Mouse (Mus musculus): ENCODE measurements at regions not wholly inside any gene's neighbourhood (a gene's known extent, or its start where the extent isn't known, plus 50 kb on each side); places are given as distances from the start of the nearest gene placed in this dataset.

- no peaks in the 10 kb centered on the region for H3K27me3 ChIP-seq (ENCODE audit: control insufficient read depth, insufficient read depth, low read length)
- no peak overlapping the region for H3K9ac ChIP-seq (replicated peaks; ENCODE audit: low read length)
- H3K4me1 ChIP-seq (ENCODE audit: control insufficient read depth, insufficient read depth, low read length), result peaks cover 6% of the 10 kb centered on the region; the same call in 1 of the 2 replicates
- no peak overlapping the region; the same call in 1 of the 2 replicates for H3K4me2 ChIP-seq (ENCODE audit: low read length)
- ATAC-seq (ENCODE audit: low FRiP score, low TSS enrichment) (no peak), DNase-seq (peak; percentile 48)
- 0 out of 2 replicates have a peak overlapping the region, but pooled peaks have one; percentile 28 for H3K27ac ChIP-seq (replicated peaks; ENCODE audit: low read depth, low read length)
- H3K9me3 ChIP-seq (ENCODE audit: control insufficient read depth, low read length), result no peaks in the 10 kb centered on the region
- no peak overlapping the region for H3K4me3 ChIP-seq (replicated peaks; ENCODE audit: low read depth, low read length)
- 38% methylated on average over 17 of the region's 17 CpGs for WGBS
- no peaks in the 10 kb centered on the region for H3K36me3 ChIP-seq (ENCODE audit: control insufficient read depth, insufficient read depth, low read length)
These were observed 76.5 kb upstream of the Barx2 start for GRCm38 (mm10) chr9:31989581-31990360.

GRCm38 (mm10) chr9:31990456-31990855, 77.2 kb upstream of the Barx2 start:
- WGBS, result 90% methylated on average over 4 of the region's 4 CpGs
- H3K4me3 ChIP-seq (replicated peaks; ENCODE audit: low read depth, low read length), result no peak overlapping the region
- ATAC-seq (ENCODE audit: low FRiP score, low TSS enrichment), result no peak

GRCm38 (mm10) chr9:31993631-31994601, 80.7 kb upstream of the Barx2 start:
- WGBS, result 79% methylated on average over 7 of the region's 7 CpGs
- DNase-seq, result no peak
- Histone ChIP-seq H3K9me3 (ENCODE audit: control insufficient read depth, low read length) (no peaks in the 10 kb centered on the region), H3K27me3 (ENCODE audit: control insufficient read depth, insufficient read depth, low read length) (no peaks in the 10 kb centered on the region), H3K4me3 (replicated peaks; ENCODE audit: low read depth, low read length) (no peak overlapping the region), H3K27ac (replicated peaks; ENCODE audit: low read depth, low read length) (no peak overlapping the region), H3K36me3 (ENCODE audit: control insufficient read depth, insufficient read depth, low read length) (no peaks in the 10 kb centered on the region), H3K4me1 (ENCODE audit: control insufficient read depth, insufficient read depth, low read length) (peaks cover 6% of the 10 kb centered on the region; the same call in 1 of the 2 replicates), H3K4me2 (ENCODE audit: low read length) (no peak overlapping the region), H3K9ac (replicated peaks; ENCODE audit: low read length) (no peak overlapping the region)
- no peak for ATAC-seq (ENCODE audit: low FRiP score, low TSS enrichment)

More at GRCm38 (mm10) chr9:31990456-31990855, 77.2 kb upstream of the Barx2 start:
- Histone ChIP-seq H3K36me3 (ENCODE audit: control insufficient read depth, insufficient read depth, low read length) (no peaks in the 10 kb centered on the region), H3K9me3 (ENCODE audit: control insufficient read depth, low read length) (no peaks in the 10 kb centered on the region), H3K27me3 (ENCODE audit: control insufficient read depth, insufficient read depth, low read length) (no peaks in the 10 kb centered on the region), H3K27ac (replicated peaks; ENCODE audit: low read depth, low read length) (no peak overlapping the region), H3K9ac (replicated peaks; ENCODE audit: low read length) (no peak overlapping the region), H3K4me2 (ENCODE audit: low read length) (no peak overlapping the region), H3K4me1 (ENCODE audit: control insufficient read depth, insufficient read depth, low read length) (peaks cover 6% of the 10 kb centered on the region; the same call in 1 of the 2 replicates)
- no peak for DNase-seq

- Histone ChIP-seq H3K4me1 (ENCODE audit: control insufficient read depth, insufficient read depth, low read length) (no peaks in the 10 kb centered on the region), H3K9ac (replicated peaks; ENCODE audit: low read length) (no peak overlapping the region), H3K9me3 (ENCODE audit: control insufficient read depth, low read length) (no peaks in the 10 kb centered on the region), H3K27me3 (ENCODE audit: control insufficient read depth, insufficient read depth, low read length) (no peaks in the 10 kb centered on the region), H3K4me3 (replicated peaks; ENCODE audit: low read depth, low read length) (no peak overlapping the region), H3K4me2 (ENCODE audit: low read length) (no peak overlapping the region), H3K36me3 (ENCODE audit: control insufficient read depth, insufficient read depth, low read length) (no peaks in the 10 kb centered on the region), H3K27ac (replicated peaks; ENCODE audit: low read depth, low read length) (no peak overlapping the region)
- DNase-seq (no peak), ATAC-seq (ENCODE audit: low FRiP score, low TSS enrichment) (no peak)
- 60% methylated on average over 3 of the region's 3 CpGs for WGBS
These were observed 81.8 kb upstream of the Barx2 start for GRCm38 (mm10) chr9:31995101-31995500.

GRCm38 (mm10) chr9:31995700-31996099, 82.4 kb upstream of the Barx2 start:
- WGBS, result 59% methylated on average over 4 of the region's 4 CpGs
- no peak overlapping the region for H3K4me3 ChIP-seq (replicated peaks; ENCODE audit: low read depth, low read length)
- no peaks in the 10 kb centered on the region for H3K9me3 ChIP-seq (ENCODE audit: control insufficient read depth, low read length)
- no peak for DNase-seq
- H3K27ac ChIP-seq (replicated peaks; ENCODE audit: low read depth, low read length), result no peak overlapping the region
- no peaks in the 10 kb centered on the region for H3K4me1 ChIP-seq (ENCODE audit: control insufficient read depth, insufficient read depth, low read length)
- H3K36me3 ChIP-seq (ENCODE audit: control insufficient read depth, insufficient read depth, low read length), result no peaks in the 10 kb centered on the region
- no peak for ATAC-seq (ENCODE audit: low FRiP score, low TSS enrichment)
- no peaks in the 10 kb centered on the region for H3K27me3 ChIP-seq (ENCODE audit: control insufficient read depth, insufficient read depth, low read length)
- no peak overlapping the region for H3K4me2 ChIP-seq (ENCODE audit: low read length)
- no peak overlapping the region for H3K9ac ChIP-seq (replicated peaks; ENCODE audit: low read length)

GRCm38 (mm10) chr9:31996466-31997177, 83.4 kb upstream of the Barx2 start:
- Histone ChIP-seq H3K9me3 (ENCODE audit: control insufficient read depth, low read length) (no peaks in the 10 kb centered on the region), H3K27ac (replicated peaks; ENCODE audit: low read depth, low read length) (no peak overlapping the region), H3K27me3 (ENCODE audit: control insufficient read depth, insufficient read depth, low read length) (no peaks in the 10 kb centered on the region), H3K4me3 (replicated peaks; ENCODE audit: low read depth, low read length) (no peak overlapping the region), H3K4me2 (ENCODE audit: low read length) (no peak overlapping the region), H3K9ac (replicated peaks; ENCODE audit: low read length) (no peak overlapping the region), H3K36me3 (ENCODE audit: control insufficient read depth, insufficient read depth, low read length) (no peaks in the 10 kb centered on the region), H3K4me1 (ENCODE audit: control insufficient read depth, insufficient read depth, low read length) (no peaks in the 10 kb centered on the region)
- DNase-seq, result no peak
- no peak for ATAC-seq (ENCODE audit: low FRiP score, low TSS enrichment)
- 67% methylated on average over 7 of the region's 7 CpGs for WGBS

- H3K9ac ChIP-seq (replicated peaks; ENCODE audit: low read length), result no peak overlapping the region
- H3K36me3 ChIP-seq (ENCODE audit: control insufficient read depth, insufficient read depth, low read length), result no peaks in the 10 kb centered on the region
- no peaks in the 10 kb centered on the region for H3K27me3 ChIP-seq (ENCODE audit: control insufficient read depth, insufficient read depth, low read length)
- H3K4me2 ChIP-seq (ENCODE audit: low read length), result no peak overlapping the region
- DNase-seq, result no peak
- H3K9me3 ChIP-seq (ENCODE audit: control insufficient read depth, low read length), result no peaks in the 10 kb centered on the region
- ATAC-seq (ENCODE audit: low FRiP score, low TSS enrichment), result no peak
- no peak overlapping the region for H3K27ac ChIP-seq (replicated peaks; ENCODE audit: low read depth, low read length)
- 65% methylated on average over 25 of the region's 25 CpGs for WGBS
- H3K4me3 ChIP-seq (replicated peaks; ENCODE audit: low read depth, low read length), result no peak overlapping the region
- H3K4me1 ChIP-seq (ENCODE audit: control insufficient read depth, insufficient read depth, low read length), result no peaks in the 10 kb centered on the region
These were observed 84.2 kb upstream of the Barx2 start for GRCm38 (mm10) chr9:31997178-31998097.
